Mouse (Mus musculus) heart, postnatal 0 days (tissue): ENCODE measurements around the gene Cep350. TPM values are rescaled to one million over a fixed set of nuclear protein-coding genes. Genes with fewer than 3 reads are reported as not detected.

Experiments used
- ATAC-seq: fragments of 200-750 bp; cut with Nextera tagmentation; 2 replicates; pipeline ENCODE4 v1.8.0; 2017; ENCODE audit warnings: low read depth, moderate number of reproducible peaks, moderate library complexity; ENCODE audit not compliant: insufficient read depth
- DNase-seq: peaks from one replicate; pipeline ENCODE4 v3.0.0-alpha.2; 2016; ENCODE audit warnings: low spot score
- H3K27ac ChIP-seq: fragments of 300-500 bp; sonication (generic); 2 replicates; pipeline ENCODE4 v1.5.1; 2014; ENCODE audit warnings: low read depth, mild to moderate bottlenecking
- H3K27me3 ChIP-seq: fragments of 300-500 bp; sonication (generic); 2 replicates; pipeline ENCODE4 v1.6.1; 2014; ENCODE audit warnings: low read length, mixed read lengths; ENCODE audit not compliant: control insufficient read depth, insufficient read depth
- H3K36me3 ChIP-seq: fragments of 300-500 bp; sonication (generic); replicated peaks from 2 replicates; pipeline ENCODE4 v1.6.1; 2014; ENCODE audit warnings: low read length, mixed read lengths; ENCODE audit not compliant: control insufficient read depth, insufficient read depth
- H3K4me1 ChIP-seq: fragments of 300-500 bp; sonication (generic); 2 replicates; pipeline ENCODE4 v1.6.1; 2014; ENCODE audit warnings: antibody characterized with exemption; ENCODE audit not compliant: control insufficient read depth, insufficient read depth
- H3K4me2 ChIP-seq: fragments of 300-500 bp; sonication (generic); 2 replicates; pipeline ENCODE4 v1.6.1; 2014; ENCODE audit warnings: low read depth, mild to moderate bottlenecking, low read length, moderate library complexity
- H3K4me3 ChIP-seq: fragments of 300-500 bp; sonication (generic); 2 replicates; pipeline ENCODE4 v1.5.1; 2014; ENCODE audit warnings: low read depth, low read length
- H3K9ac ChIP-seq: fragments of 300-500 bp; sonication (generic); replicated peaks from 2 replicates; pipeline ENCODE4 v1.6.1; 2014; ENCODE audit warnings: low read depth, low read length, mixed read lengths
- H3K9me3 ChIP-seq: fragments of 300-500 bp; sonication (generic); replicated peaks from 2 replicates; pipeline ENCODE4 v1.6.1; 2016; ENCODE audit warnings: low read length; ENCODE audit not compliant: control insufficient read depth
- CTCF ChIP-seq: IDR thresholded peaks from 2 replicates; pipeline ENCODE4 v1.5.1; 2016; ENCODE audit warnings: antibody characterized with exemption, control low read depth, low read depth
- EP300 ChIP-seq: IDR thresholded peaks from 2 replicates; pipeline ENCODE4 v1.6.1; 2016; ENCODE audit warnings: antibody characterized with exemption, low read depth
- WGBS: fragments of 180-500 bp; shearing (Covaris S2); extraction: QIAGEN DNeasy Blood & Tissue Kit; methylation state at CpG from one replicate; pipeline ENCODE4 v1.1.7; 2014; 5-methylcytosine and 5-hydroxymethylcytosine counted together
- polyA plus RNA-seq: library from polyadenylated mRNA; unstranded; fragments of >200 nt; fragmentation: Nextera tagmentation; extraction: Ambion mirVana; gene quantifications from 2 replicates; pipeline ENCODE4 v1.2.1, GENCODE M21; 2015
- total RNA-seq: library from RNA; depleted of rRNA; stranded (reverse); fragments of >200 nt; gene quantifications from 2 replicates; pipeline ENCODE4 v1.2.3, GENCODE M21; 2014; ENCODE audit warnings: low replicate concordance

Gene Cep350
- total and polyA plus RNA-seq, 2 experiments from 2014 or later = 5.7 to 11.1 TPM

GRCm38 (mm10) chr1:155809706-155810442, 163.2 kb downstream of the Cep350 start:
- Histone ChIP-seq H3K27ac (peak overlapping the region; percentile 85), H3K4me2 (peak overlapping the region; percentile 81), H3K9ac (peak overlapping the region; percentile 30; the same call in 1 of the 2 replicates), H3K36me3 (no peaks in the 10 kb centered on the region), H3K4me1 (peaks cover 30% of the 10 kb centered on the region), H3K27me3 (no peaks in the 10 kb centered on the region), H3K9me3 (no peaks in the 10 kb centered on the region), H3K4me3 (no peak overlapping the region)
- DNase-seq (peak; percentile 28), ATAC-seq (no peak)
- TF ChIP-seq EP300 (no peak), CTCF (no peak)
- WGBS = 56% methylated on average over 10 of the region's 10 CpGs

- WGBS = 97% methylated on average over 4 of the region's 4 CpGs
- no peak for TF ChIP-seq EP300
- no peak for TF ChIP-seq CTCF
- Histone ChIP-seq H3K9ac (no peak overlapping the region), H3K4me1 (peaks cover 26% of the 10 kb centered on the region), H3K27me3 (no peaks in the 10 kb centered on the region), H3K9me3 (no peaks in the 10 kb centered on the region), H3K36me3 (peaks cover 8% of the 10 kb centered on the region; the same call in 1 of the 2 replicates), H3K27ac (no peak overlapping the region), H3K4me2 (no peak overlapping the region), H3K4me3 (no peak overlapping the region)
- no peak for DNase-seq
- ATAC-seq = no peak
Observed at GRCm38 (mm10) chr1:155808261-155808660, 164.8 kb downstream of the Cep350 start.

GRCm38 (mm10) chr1:155805607-155806006, 167.4 kb downstream of the Cep350 start:
- peaks cover 22% of the 10 kb centered on the region; the same call in 1 of the 2 replicates for H3K36me3 ChIP-seq
- DNase-seq (no peak), ATAC-seq (no peak)
- TF ChIP-seq EP300 (peak; percentile 52; the same call in 1 of the 2 replicates), CTCF (no peak)
- 76% methylated on average over 9 of the region's 9 CpGs for WGBS
- peaks cover 8% of the 10 kb centered on the region for H3K4me1 ChIP-seq
- no peaks in the 10 kb centered on the region for H3K27me3 ChIP-seq
- no peak overlapping the region for H3K9ac ChIP-seq
- no peak overlapping the region for H3K4me3 ChIP-seq
- H3K27ac ChIP-seq = no peak overlapping the region
- H3K9me3 ChIP-seq = no peaks in the 10 kb centered on the region
- H3K4me2 ChIP-seq = no peak overlapping the region

- H3K9ac ChIP-seq = no peak overlapping the region
- no peak overlapping the region for H3K4me2 ChIP-seq
- H3K27me3 ChIP-seq = no peaks in the 10 kb centered on the region
- peaks cover 11% of the 10 kb centered on the region for H3K4me1 ChIP-seq
- DNase-seq (no peak), ATAC-seq (no peak)
- peaks cover 22% of the 10 kb centered on the region; the same call in 1 of the 2 replicates for H3K36me3 ChIP-seq
- H3K9me3 ChIP-seq = no peaks in the 10 kb centered on the region
- no peak for TF ChIP-seq EP300
- WGBS = 89% methylated on average over 11 of the region's 11 CpGs
- H3K4me3 ChIP-seq = no peak overlapping the region
- no peak overlapping the region for H3K27ac ChIP-seq
Observed at GRCm38 (mm10) chr1:155801014-155801991, 171.8 kb downstream of the Cep350 start.

- Histone ChIP-seq H3K27me3 (no peaks in the 10 kb centered on the region), H3K4me1 (peaks cover 11% of the 10 kb centered on the region), H3K9me3 (no peaks in the 10 kb centered on the region), H3K9ac (no peak overlapping the region), H3K27ac (no peak overlapping the region), H3K4me3 (no peak overlapping the region), H3K36me3 (peaks cover 32% of the 10 kb centered on the region), H3K4me2 (no peak overlapping the region)
- WGBS = 95% methylated on average over 4 of the region's 4 CpGs
- TF ChIP-seq CTCF (no peak), EP300 (no peak)
- DNase-seq (no peak), ATAC-seq (no peak)
Observed at GRCm38 (mm10) chr1:155798000-155798399, 175.1 kb downstream of the Cep350 start.
